Mouse (Mus musculus) liver, adult 2 months (tissue): ENCODE measurements around the gene Slc44a4. TPM values are rescaled to one million over a fixed set of nuclear protein-coding genes. Genes with fewer than 3 reads are reported as not detected.

Experiments used
- DNase-seq: peaks from one replicate; pipeline ENCODE4 v3.0.0-alpha.2; 2011; ENCODE audit warnings: low read depth, low spot score; ENCODE audit errors: extremely low read depth
- H3K27ac ChIP-seq: fragments of 200-500 bp; replicated peaks from 2 replicates; pipeline ENCODE4 v1.5.1; 2012; ENCODE audit warnings: low read depth, mild to moderate bottlenecking, control low read depth, inconsistent platforms, low read length; ENCODE audit not compliant: insufficient read depth
- H3K27me3 ChIP-seq: fragments of 200-500 bp; 2 replicates; pipeline ENCODE4 v1.6.1; 2012; ENCODE audit warnings: mild to moderate bottlenecking, moderate library complexity, low read length, inconsistent platforms; ENCODE audit not compliant: control insufficient read depth, insufficient read depth
- H3K36me3 ChIP-seq: fragments of 200-500 bp; 2 replicates; pipeline ENCODE4 v1.6.1; 2012; ENCODE audit warnings: low read length, inconsistent platforms; ENCODE audit not compliant: control insufficient read depth, insufficient read depth
- H3K4me1 ChIP-seq: fragments of 200-500 bp; 2 replicates; pipeline ENCODE4 v1.6.1; 2011; ENCODE audit warnings: low read length; ENCODE audit not compliant: control insufficient read depth, insufficient read depth
- H3K4me3 ChIP-seq: fragments of 200-500 bp; 2 replicates; pipeline ENCODE4 v1.5.1; 2011; ENCODE audit warnings: low read depth, mild to moderate bottlenecking, control low read depth, low read length, moderate library complexity; ENCODE audit not compliant: insufficient read depth
- H3K79me2 ChIP-seq: fragments of 200-500 bp; 2 replicates; pipeline ENCODE4 v1.6.1; 2012; ENCODE audit warnings: inconsistent platforms, mild to moderate bottlenecking, low read length, moderate library complexity; ENCODE audit not compliant: control insufficient read depth, insufficient read depth
- H3K9ac ChIP-seq: fragments of 200-500 bp; 2 replicates; pipeline ENCODE4 v1.6.1; 2012; ENCODE audit warnings: low read depth, mild to moderate bottlenecking, control low read depth, inconsistent platforms, low read length
- CTCF ChIP-seq: fragments of 200-500 bp; IDR thresholded peaks from 2 replicates; pipeline ENCODE4 v1.5.1; 2011; ENCODE audit warnings: low read depth, low read length, control low read depth
- POLR2A ChIP-seq: fragments of 200-500 bp; IDR thresholded peaks from 2 replicates; pipeline ENCODE4 v1.6.1; 2011; ENCODE audit warnings: low read length, control low read depth; ENCODE audit not compliant: insufficient read depth; ENCODE audit errors: extremely low read depth
- WGBS: fragments of 180-500 bp; shearing (Covaris S2); methylation state at CpG from one replicate; pipeline ENCODE4 v1.1.7; 2018; 5-methylcytosine and 5-hydroxymethylcytosine counted together
- polyA plus RNA-seq: library from polyadenylated mRNA; depleted of rRNA; stranded (reverse); fragments of >200 nt; gene quantifications from 2 replicates; pipeline ENCODE4 v1.2.3, GENCODE M21; 2012
- total RNA-seq: library from RNA; depleted of rRNA; stranded (reverse); fragments of >200 nt; gene quantifications from 2 replicates; pipeline ENCODE4 v1.2.3, GENCODE M21; 2014

The Slc44a4 gene
- total and polyA plus RNA-seq, 2 experiments, result 0.18 to 0.35 TPM

- no peak overlapping the region for H3K4me3 ChIP-seq
Observed at GRCm38 (mm10) chr17:34950514-34951455, 36.5 kb downstream of the Slc44a4 start.

DNA sequence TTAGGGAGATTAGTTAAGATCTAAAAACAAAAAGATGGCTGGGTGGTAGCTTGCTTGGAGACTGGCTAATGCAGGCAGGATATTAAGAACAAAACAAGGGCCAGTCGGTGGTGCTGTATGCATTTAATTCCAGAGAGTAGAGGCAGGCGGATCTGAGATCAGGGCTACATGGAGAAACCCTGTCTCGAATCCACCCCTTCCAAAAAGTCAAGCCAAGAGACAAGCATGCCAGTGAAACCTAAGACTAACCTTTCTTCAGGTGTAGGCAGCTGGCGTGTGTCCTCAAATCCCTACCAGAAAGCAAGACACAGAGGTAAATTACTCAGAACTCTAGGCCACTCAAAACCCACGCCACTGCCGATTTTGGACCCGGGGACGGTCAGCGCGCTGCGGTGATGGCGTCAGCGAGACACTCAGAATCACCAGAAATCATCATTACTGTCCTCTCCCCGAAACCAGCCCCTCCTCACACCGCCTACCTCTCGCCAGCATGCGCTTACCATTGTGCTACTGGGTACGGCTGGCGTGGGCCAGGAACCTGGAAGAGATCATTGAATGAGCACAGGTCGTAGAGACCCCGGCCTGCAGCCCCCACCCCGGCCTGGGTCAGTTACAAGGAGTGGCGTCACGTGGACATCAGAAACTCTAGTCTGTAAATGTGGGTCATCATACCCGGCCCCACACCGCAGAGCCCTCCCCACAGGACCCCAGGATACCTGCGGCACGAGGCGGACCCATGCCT, 37.5 kb downstream of the Slc44a4 start:
- no peak for DNase-seq
- H3K27me3 ChIP-seq, result no peaks in the 10 kb centered on the region
- peak overlapping the region; percentile 90 for H3K4me3 ChIP-seq
- peaks cover 5% of the 10 kb centered on the region; the same call in 1 of the 2 replicates for H3K79me2 ChIP-seq
- H3K27ac ChIP-seq, result peak overlapping the region; percentile 55
- H3K4me1 ChIP-seq, result peaks cover 9% of the 10 kb centered on the region
- 1% methylated on average over 29 of the region's 29 CpGs for WGBS
- H3K36me3 ChIP-seq, result peaks cover 7% of the 10 kb centered on the region; the same call in 1 of the 2 replicates
- peak overlapping the region; percentile 86 for H3K9ac ChIP-seq
- TF ChIP-seq POLR2A (no peak), CTCF (no peak)

More at GRCm38 (mm10) chr17:34950514-34951455, 36.5 kb downstream of the Slc44a4 start:
- TF ChIP-seq CTCF, result no peak
- Histone ChIP-seq H3K4me1 (peaks cover 7% of the 10 kb centered on the region), H3K36me3 (peaks cover 7% of the 10 kb centered on the region; the same call in 1 of the 2 replicates), H3K27ac (no peak overlapping the region), H3K27me3 (no peaks in the 10 kb centered on the region), H3K9ac (peak overlapping the region; percentile 86), H3K79me2 (peaks cover 5% of the 10 kb centered on the region; the same call in 1 of the 2 replicates)
- 34% methylated on average over 10 of the region's 10 CpGs for WGBS
- no peak for DNase-seq

DNA sequence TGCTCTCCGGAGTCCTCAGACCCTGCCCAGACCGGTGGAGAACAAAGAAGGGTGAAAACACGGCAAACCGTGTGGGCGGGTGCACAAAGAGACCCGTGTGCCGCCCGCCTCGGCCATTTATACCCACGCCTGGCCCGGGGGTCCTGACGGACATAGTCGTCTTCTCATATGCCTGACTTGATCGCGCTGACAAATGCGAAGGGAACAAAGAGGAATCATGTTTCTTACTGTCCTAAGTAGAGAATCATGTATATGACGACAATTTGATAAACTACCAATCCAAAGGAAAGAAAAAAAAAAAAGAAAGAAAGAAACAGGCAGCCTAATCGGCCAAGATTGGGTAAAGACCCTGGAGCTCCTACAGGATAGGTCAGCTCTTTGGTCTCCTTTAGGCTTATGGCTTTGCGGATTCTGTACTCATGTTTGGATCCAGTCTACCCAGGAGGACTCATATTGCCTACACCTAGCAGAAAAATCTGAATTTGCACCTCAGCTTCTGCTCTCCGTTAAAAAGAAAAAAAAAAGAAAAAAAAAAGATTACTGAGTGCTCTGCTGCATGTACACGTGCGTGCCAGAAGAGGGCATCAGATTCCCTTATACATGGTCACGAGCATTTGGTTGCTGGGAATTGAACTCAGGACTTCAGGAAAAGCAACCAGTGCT, 38.2 kb downstream of the Slc44a4 start:
- peak; percentile 76 for DNase-seq
- H3K79me2 ChIP-seq, result peaks cover 5% of the 10 kb centered on the region; the same call in 1 of the 2 replicates
- WGBS, result under 1% methylated on average over 23 of the region's 23 CpGs
- peaks cover 7% of the 10 kb centered on the region; the same call in 1 of the 2 replicates for H3K36me3 ChIP-seq
- H3K27me3 ChIP-seq, result no peaks in the 10 kb centered on the region
- peak; percentile 96 for TF ChIP-seq POLR2A
- TF ChIP-seq CTCF, result peak; percentile 52; the same call in 1 of the 2 replicates
- H3K9ac ChIP-seq, result peak overlapping the region; percentile 86
- H3K4me3 ChIP-seq, result peak overlapping the region; percentile 90
- peaks cover 8% of the 10 kb centered on the region for H3K4me1 ChIP-seq
- peak overlapping the region; percentile 66 for H3K27ac ChIP-seq

GRCm38 (mm10) chr17:34953258-34953657, 39.0 kb downstream of the Slc44a4 start:
- Histone ChIP-seq H3K79me2 (peaks cover 5% of the 10 kb centered on the region; the same call in 1 of the 2 replicates), H3K27me3 (no peaks in the 10 kb centered on the region), H3K9ac (no peak overlapping the region), H3K27ac (no peak overlapping the region; the same call in 1 of the 2 replicates), H3K4me1 (peaks cover 7% of the 10 kb centered on the region), H3K4me3 (no peak overlapping the region), H3K36me3 (peaks cover 7% of the 10 kb centered on the region; the same call in 1 of the 2 replicates)
- WGBS, result 89% methylated on average over 3 of the region's 3 CpGs
- TF ChIP-seq CTCF (no peak), POLR2A (no peak)
- no peak for DNase-seq

DNA sequence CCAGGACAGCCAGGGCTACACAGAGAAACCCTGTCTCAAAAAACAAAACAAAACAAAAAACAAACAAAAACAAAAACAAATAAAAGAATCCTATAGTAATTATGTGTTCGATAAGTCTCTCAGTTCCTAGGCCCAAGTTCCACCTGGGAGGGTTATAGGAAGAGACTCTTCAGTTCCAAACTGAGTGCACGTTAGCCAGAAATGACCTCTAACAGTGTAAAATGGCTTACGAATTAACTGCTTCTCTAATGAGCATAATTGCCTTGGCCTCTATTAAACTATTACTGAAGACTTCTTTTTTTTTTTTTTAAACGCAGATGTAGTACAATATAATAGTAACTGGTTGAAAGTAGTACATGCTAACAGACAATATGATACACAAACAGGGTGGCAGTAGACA, 39.6 kb downstream of the Slc44a4 start:
- Histone ChIP-seq H3K27ac (no peak overlapping the region), H3K79me2 (peaks cover 5% of the 10 kb centered on the region; the same call in 1 of the 2 replicates), H3K36me3 (peaks cover 7% of the 10 kb centered on the region; the same call in 1 of the 2 replicates), H3K4me1 (peaks cover 7% of the 10 kb centered on the region), H3K4me3 (no peak overlapping the region), H3K9ac (no peak overlapping the region), H3K27me3 (no peaks in the 10 kb centered on the region)
- no peak for DNase-seq
- 96% methylated on average over 4 of the region's 4 CpGs for WGBS
- TF ChIP-seq POLR2A (no peak), CTCF (no peak)
